In genomic region chr10:93014059-93014795, GRCm38 (mm10) we compare ENCODE assay signal across 10 mouse cellular contexts.
DNase-seq lines count a peak whose midpoint lies in the region; ATAC-seq and TF ChIP-seq lines count a peak whose summit lies in the region.
"Had no signal": no experiment of that assay in that cellular context is flagged by ENCODE, and none has a peak within 500 bp of the region (broad histone marks: within the 10 kb centered on the region; RNA-seq: fewer than 3 reads in every experiment).

No protein-coding gene starts in this region.

- in situ Hi-C loops in Patski (cut with MboI; ENCODE audit: low pct_unique_long_range_greater_than_20kb) = loop anchor here (10.0 to 25.0 kb wide), 4 partner anchors 359 to 1469 kb away; no protein-coding TSS in a partner anchor

- H3K9ac ChIP-seq in kidney, embryonic 14.5 days (ENCODE audit: low read depth, low read length) = no peak overlapping the region
- no peak overlapping the region; the same call in 1 of the 2 replicates for H3K9ac ChIP-seq in midbrain, embryonic 14.5 days (replicated peaks; ENCODE audit: low read length)
- no peak overlapping the region for H3K9ac ChIP-seq in stomach, postnatal 0 days (ENCODE audit: low read length)
- H3K9ac ChIP-seq: neural tube, embryonic 12.5 days had no signal

- CTCF ChIA-PET in Patski (lab: Charles Lee) = interaction anchor here (1.3 to 1.5 kb wide), 3 partner anchors 21 to 1274 kb away, joined by 3 to 5 read pairs (median 4); no protein-coding TSS in a partner anchor

- DNase-seq in kidney, adult 8-10 months = peak; percentile 6 to 46
- no peak for DNase-seq in Patski (ENCODE audit: low read depth, low spot score)
- peak; percentile 50 to 70 for DNase-seq in cerebellum, postnatal 25 days
- DNase-seq in layer of hippocampus, postnatal 36 days = peak; percentile 44 to 63
- peak; percentile 93 for DNase-seq in midbrain, embryonic 14.5 days
- DNase-seq in stomach, postnatal 0 days (ENCODE audit: low spot score) = peak; percentile 50

- WGBS in kidney, embryonic 14.5 days = 36% methylated on average over 8 of the region's 8 CpGs
- 34% methylated on average over 8 of the region's 8 CpGs for WGBS in midbrain, embryonic 14.5 days
- WGBS in stomach, postnatal 0 days = 49% methylated on average over 8 of the region's 8 CpGs

- no peaks in the 10 kb centered on the region for H3K4me1 ChIP-seq in kidney, embryonic 14.5 days (ENCODE audit: control insufficient read depth, insufficient read depth, low read length)
- peaks cover 6% of the 10 kb centered on the region; the same call in 1 of the 2 replicates for H3K4me1 ChIP-seq in midbrain, embryonic 14.5 days (ENCODE audit: control insufficient read depth, insufficient read depth, low read length)
- H3K4me1 ChIP-seq in stomach, postnatal 0 days (replicated peaks; ENCODE audit: control insufficient read depth, insufficient read depth) = no peaks in the 10 kb centered on the region
- H3K4me1 ChIP-seq: neural tube, embryonic 12.5 days had no signal

- no peaks in the 10 kb centered on the region for H3K36me3 ChIP-seq in kidney, embryonic 14.5 days (ENCODE audit: control insufficient read depth, insufficient read depth, low read length)
- H3K36me3 ChIP-seq in midbrain, embryonic 14.5 days (ENCODE audit: control insufficient read depth, insufficient read depth, low read length) = no peaks in the 10 kb centered on the region
- no peaks in the 10 kb centered on the region for H3K36me3 ChIP-seq in stomach, postnatal 0 days (ENCODE audit: control insufficient read depth, insufficient read depth, low read length)
- H3K36me3 ChIP-seq: neural tube, embryonic 12.5 days had no signal

- H3K27me3 ChIP-seq in kidney, embryonic 14.5 days (ENCODE audit: control insufficient read depth, insufficient read depth, low read length) = no peaks in the 10 kb centered on the region
- no peaks in the 10 kb centered on the region for H3K27me3 ChIP-seq in Patski
- no peaks in the 10 kb centered on the region for H3K27me3 ChIP-seq in midbrain, embryonic 14.5 days (ENCODE audit: control insufficient read depth, insufficient read depth, low read length)
- no peaks in the 10 kb centered on the region for H3K27me3 ChIP-seq in stomach, postnatal 0 days (ENCODE audit: control insufficient read depth, insufficient read depth, low read length)
- H3K27me3 ChIP-seq: neural tube, embryonic 12.5 days had no signal

- no peak overlapping the region for H3K27ac ChIP-seq in kidney, embryonic 14.5 days (ENCODE audit: low read depth, low read length)
- peak overlapping the region; percentile 49 for H3K27ac ChIP-seq in midbrain, embryonic 14.5 days (replicated peaks; ENCODE audit: low read depth, low read length)
- no peak overlapping the region for H3K27ac ChIP-seq in stomach, postnatal 0 days (replicated peaks)
- H3K27ac ChIP-seq: neural tube, embryonic 12.5 days had no signal

- POLR2A ChIA-PET in Patski (lab: Charles Lee) = no interaction called here

- no peak for TF ChIP-seq EP300 in stomach, postnatal 0 days (optimal IDR thresholded peaks at IDR 0.05)

- no peak overlapping the region for H3K4me2 ChIP-seq in kidney, embryonic 14.5 days (replicated peaks; ENCODE audit: low read depth, low read length)
- H3K4me2 ChIP-seq in midbrain, embryonic 14.5 days (ENCODE audit: low read length) = no peak overlapping the region
- no peak overlapping the region for H3K4me2 ChIP-seq in stomach, postnatal 0 days (replicated peaks; ENCODE audit: low read depth)
- H3K4me2 ChIP-seq: neural tube, embryonic 12.5 days had no signal

- no peaks in the 10 kb centered on the region for H3K9me3 ChIP-seq in kidney, embryonic 14.5 days (ENCODE audit: control insufficient read depth, low read length)
- no peaks in the 10 kb centered on the region for H3K9me3 ChIP-seq in midbrain, embryonic 14.5 days (ENCODE audit: control insufficient read depth, low read length)
- no peaks in the 10 kb centered on the region for H3K9me3 ChIP-seq in stomach, postnatal 0 days (ENCODE audit: control insufficient read depth, low read length)
- H3K9me3 ChIP-seq: neural tube, embryonic 12.5 days had no signal

- H3K4me3 ChIP-seq in kidney, embryonic 14.5 days (ENCODE audit: low read length) = no peak overlapping the region
- H3K4me3 ChIP-seq in midbrain, embryonic 14.5 days (replicated peaks; ENCODE audit: low read depth, low read length) = no peak overlapping the region
- H3K4me3 ChIP-seq in stomach, postnatal 0 days (ENCODE audit: low read depth, low read length) = no peak overlapping the region
- H3K4me3 ChIP-seq: erythroblast, embryonic 14.5 days; neural tube, embryonic 12.5 days had no signal

- no peak for ATAC-seq in kidney, embryonic 14.5 days (ENCODE audit: low FRiP score, low TSS enrichment)
- no peak for ATAC-seq in Patski
- ATAC-seq in granulocyte monocyte progenitor cell, adult 5-6 weeks (replicated peaks; ENCODE audit: poor library complexity, severe bottlenecking) = 0 out of 2 replicates have a peak, but pooled peaks have one; percentile 40
- no peak for ATAC-seq in midbrain, embryonic 14.5 days (ENCODE audit: low FRiP score, low TSS enrichment)
- no peak for ATAC-seq in stomach, postnatal 0 days (ENCODE audit: low FRiP score, low TSS enrichment)

- peak; percentile 92 for TF ChIP-seq CTCF in Patski (IDR thresholded peaks at IDR 0.05)
- TF ChIP-seq CTCF in stomach, postnatal 0 days (IDR thresholded peaks at IDR 0.05; ENCODE audit: low read depth) = peak; percentile 92
